Mouse (Mus musculus): ENCODE measurements around the gene Olfr704.
"Not testable (repeated sequence)": the region's sequence is repeated elsewhere in the genome, so short reads cannot be mapped to it uniquely, and the experiment has no call there.

Olfr704 gene

GRCm38 (mm10) chr7:106862885-106863284 lies at the start of gene Olfr704:
Gene Olfr704, plus strand, starts transcription at chr7:106863185.
- DNase-seq: no peak

- no peak for DNase-seq
These were observed 49.2 kb upstream of the Olfr704 start, which contains the start of gene Olfr701 for GRCm38 (mm10) chr7:106813829-106814228. Gene Olfr701, plus strand, starts transcription at chr7:106814129.

GRCm38 (mm10) chr7:106815775-106816174 lies 47.2 kb upstream of the Olfr704 start:
- DNase-seq: no peak

GRCm38 (mm10) chr7:106818414-106818813 lies 44.6 kb upstream of the Olfr704 start:
- DNase-seq: no peak

GRCm38 (mm10) chr7:106833793-106834192 lies 29.2 kb upstream of the Olfr704 start, which contains the start of gene Olfr702:
Gene Olfr702, minus strand, starts transcription at chr7:106833893.
- DNase-seq: no peak

- DNase-seq: no peak
These were observed 19.9 kb upstream of the Olfr704 start, which contains the start of gene Olfr703 for GRCm38 (mm10) chr7:106843060-106843459. Gene Olfr703, plus strand, starts transcription at chr7:106843360.

- DNase-seq: no peak
These were observed 13.8 kb downstream of the Olfr704 start, which contains the start of gene Olfr705 for GRCm38 (mm10) chr7:106876791-106877190. Gene Olfr705, minus strand, starts transcription at chr7:106876891.

- no peak for DNase-seq
These were observed 25.1 kb downstream of the Olfr704 start, which contains the start of gene Olfr706 for GRCm38 (mm10) chr7:106888062-106888461. Gene Olfr706, minus strand, starts transcription at chr7:106888162.

GRCm38 (mm10) chr7:106901141-106901540 lies 38.2 kb downstream of the Olfr704 start, which contains the start of gene Olfr707:
Gene Olfr707, minus strand, starts transcription at chr7:106901241.
- DNase-seq: not testable (repeated sequence)

GRCm38 (mm10) chr7:106907676-106908075 lies 44.7 kb downstream of the Olfr704 start, which contains the start of gene Olfr1532-ps1:
Gene Olfr1532-ps1, plus strand, starts transcription at chr7:106908001.
- DNase-seq: no peak
